Mouse (Mus musculus) MEL (cell line): ENCODE data around the gene D230025D16Rik. TPM values are rescaled to one million over a fixed set of nuclear protein-coding genes. Genes with fewer than 3 reads are reported as not detected.
A peak's percentile ranks its signal among the peaks of the same experiment; 100 is the strongest.

ENCODE experiments used
- DNase-seq: peaks from one replicate; pipeline ENCODE4 v3.0.0; 2011; ENCODE audit warnings: low read depth, low spot score
- H3K27ac ChIP-seq: 2 replicates; pipeline ENCODE4 v1.5.1; 2012; ENCODE audit warnings: low read depth, mild to moderate bottlenecking, control low read depth, low read length, moderate library complexity; ENCODE audit not compliant: control insufficient read depth
- H3K27me3 ChIP-seq, 2 experiments: fragments of 150-350 bp in 1 of 2; sonication (generic) in 1 of 2; 2 replicates each; pipeline ENCODE4 v1.6.1; 2012; ENCODE audit warnings: low read length in 2 of 2, mild to moderate bottlenecking in 2 of 2, improper control_type of control experiment in 1 of 2, moderate library complexity in 1 of 2; ENCODE audit not compliant: insufficient read depth in 2 of 2, control insufficient read depth in 1 of 2
- H3K36me3 ChIP-seq, 2 experiments: 2 replicates each; pipeline ENCODE4 v1.6.1; 2012 to 2014; ENCODE audit warnings: low read length in 2 of 2, improper control_type of control experiment in 1 of 2, inconsistent platforms in 1 of 2, mild to moderate bottlenecking in 1 of 2; ENCODE audit not compliant: insufficient read depth in 2 of 2, control insufficient read depth in 1 of 2
- H3K4me1 ChIP-seq, 2 experiments: fragments of 150-350 bp in 1 of 2; sonication (generic) in 1 of 2; 2 replicates each; pipeline ENCODE4 v1.6.1; 2012; ENCODE audit warnings: low read length in 2 of 2, improper control_type of control experiment in 1 of 2, mild to moderate bottlenecking in 1 of 2; ENCODE audit not compliant: insufficient read depth in 2 of 2, control insufficient read depth in 1 of 2
- H3K4me3 ChIP-seq, 2 experiments: fragments of 150-350 bp in 1 of 2; sonication (generic) in 1 of 2; 2 replicates each; pipeline ENCODE4 v1.5.1; 2012; ENCODE audit warnings: low read depth in 2 of 2, low read length in 2 of 2, mild to moderate bottlenecking in 2 of 2, moderate library complexity in 2 of 2, control low read depth in 1 of 2, improper control_type of control experiment in 1 of 2; ENCODE audit not compliant: control insufficient read depth in 1 of 2, insufficient read depth in 1 of 2
- H3K79me2 ChIP-seq: 2 replicates; pipeline ENCODE4 v1.6.1; 2012; ENCODE audit warnings: mild to moderate bottlenecking, low read length, moderate library complexity; ENCODE audit not compliant: control insufficient read depth, poor library complexity, insufficient read depth
- H3K9ac ChIP-seq: 2 replicates; pipeline ENCODE4 v1.6.1; 2012; ENCODE audit warnings: low read depth, mild to moderate bottlenecking, control low read depth, low read length, moderate library complexity; ENCODE audit not compliant: control insufficient read depth, poor library complexity, severe bottlenecking
- H3K9me3 ChIP-seq: fragments of 150-350 bp; sonication (generic); replicated peaks from 2 replicates; pipeline ENCODE4 v1.6.1; 2012; ENCODE audit warnings: mild to moderate bottlenecking, low read length, improper control_type of control experiment, moderate library complexity; ENCODE audit not compliant: insufficient read depth
- CTCF ChIP-seq, 3 experiments: IDR thresholded peaks in 2 of 3; conservative IDR thresholded peaks in 1 of 3; 2 replicates each; pipeline ENCODE4 v1.5.1; 2011 to 2012; ENCODE audit warnings: low read length in 3 of 3, low read depth in 2 of 3, mild to moderate bottlenecking in 2 of 3, improper control_type of control experiment in 1 of 3, inconsistent platforms in 1 of 3, mixed read lengths in 1 of 3, moderate library complexity in 1 of 3; ENCODE audit not compliant: control insufficient read depth in 1 of 3, insufficient read depth in 1 of 3, poor library complexity in 1 of 3, severe bottlenecking in 1 of 3
- E2F4 ChIP-seq: IDR thresholded peaks from 2 replicates; pipeline ENCODE4 v1.6.1; 2011; ENCODE audit warnings: low read depth, low read length, improper control_type of control experiment, borderline replicate concordance
- ELF1 ChIP-seq: IDR thresholded peaks from 2 replicates; pipeline ENCODE4 v1.6.1; 2014; ENCODE audit warnings: low read depth, mild to moderate bottlenecking, inconsistent platforms, low read length, improper control_type of control experiment, moderate library complexity
- GABPA ChIP-seq: IDR thresholded peaks from 2 replicates; pipeline ENCODE4 v1.6.1; 2012; ENCODE audit warnings: low read depth, mild to moderate bottlenecking, inconsistent platforms, low read length, improper control_type of control experiment, moderate library complexity
- HCFC1 ChIP-seq: IDR thresholded peaks from 2 replicates; pipeline ENCODE4 v1.6.1; 2012; ENCODE audit warnings: low read depth, mild to moderate bottlenecking, inconsistent platforms, low read length, improper control_type of control experiment, moderate library complexity
- JUND ChIP-seq: IDR thresholded peaks from 2 replicates; pipeline ENCODE4 v1.6.1; 2011; ENCODE audit warnings: low read depth, mild to moderate bottlenecking, improper control_type of control experiment, low read length
- MAX ChIP-seq: IDR thresholded peaks from 2 replicates; pipeline ENCODE4 v1.6.1; 2011; ENCODE audit warnings: low read length, improper control_type of control experiment
- MXI1 ChIP-seq: IDR thresholded peaks from 2 replicates; pipeline ENCODE4 v1.6.1; 2011; ENCODE audit warnings: mild to moderate bottlenecking, low read depth, low read length, improper control_type of control experiment
- NRF1 ChIP-seq: IDR thresholded peaks from 2 replicates; pipeline ENCODE4 v1.6.1; 2014; ENCODE audit warnings: low read depth, mild to moderate bottlenecking, inconsistent platforms, low read length, improper control_type of control experiment, moderate library complexity; ENCODE audit not compliant: poor library complexity, insufficient read depth, severe bottlenecking
- POLR2AphosphoS2 ChIP-seq: IDR thresholded peaks from 2 replicates; pipeline ENCODE4 v1.6.1; 2011; ENCODE audit warnings: low read length, improper control_type of control experiment
- RAD21 ChIP-seq: IDR thresholded peaks from 2 replicates; pipeline ENCODE4 v1.6.1; 2011; ENCODE audit warnings: mild to moderate bottlenecking, low read depth, low read length, improper control_type of control experiment
- RCOR1 ChIP-seq: IDR thresholded peaks from 2 replicates; pipeline ENCODE4 v1.6.1; 2012; ENCODE audit warnings: low read depth, mild to moderate bottlenecking, inconsistent platforms, low read length, improper control_type of control experiment
- SIN3A ChIP-seq: IDR thresholded peaks from 2 replicates; pipeline ENCODE4 v1.6.1; 2012; ENCODE audit warnings: low read length, improper control_type of control experiment, inconsistent platforms
- SMC3 ChIP-seq: IDR thresholded peaks from 2 replicates; pipeline ENCODE4 v1.6.1; 2011; ENCODE audit warnings: low read depth, low read length, improper control_type of control experiment
- TBP ChIP-seq: IDR thresholded peaks from 2 replicates; pipeline ENCODE4 v1.8.0; 2011; ENCODE audit warnings: low read depth, low read length, improper control_type of control experiment
- USF1 ChIP-seq: IDR thresholded peaks from 2 replicates; pipeline ENCODE4 v1.6.1; 2014; ENCODE audit warnings: low read depth, mild to moderate bottlenecking, inconsistent platforms, low read length, improper control_type of control experiment, moderate library complexity
- USF2 ChIP-seq, 2 experiments: IDR thresholded peaks; 2 replicates each; pipeline ENCODE4 v1.6.1; 2011 to 2012; ENCODE audit warnings: improper control_type of control experiment in 2 of 2, low read length in 2 of 2, borderline replicate concordance in 1 of 2, inconsistent platforms in 1 of 2, low read depth in 1 of 2, mild to moderate bottlenecking in 1 of 2; ENCODE audit not compliant: insufficient read depth in 1 of 2
- ZC3H11A ChIP-seq: IDR thresholded peaks from 2 replicates; pipeline ENCODE4 v1.6.1; 2012; ENCODE audit warnings: low read depth, mild to moderate bottlenecking, inconsistent platforms, low read length, improper control_type of control experiment
- ZNF384 ChIP-seq: IDR thresholded peaks from 2 replicates; pipeline ENCODE4 v1.6.1; 2012; ENCODE audit warnings: low read depth, mild to moderate bottlenecking, inconsistent platforms, low read length, improper control_type of control experiment
- polyA plus RNA-seq, 2 experiments: library from polyadenylated mRNA; stranded (reverse) in 1 of 2; unstranded in 1 of 2; fragments of >175 nt in 1 of 2; fragments of >200 nt in 1 of 2; gene quantifications; 2 replicates each; pipeline versions ENCODE4 v1.2.1 to v1.2.4; 2012; ENCODE audit warnings: low replicate concordance in 2 of 2, low read depth in 1 of 2; ENCODE audit not compliant: insufficient read length in 2 of 2, insufficient read depth in 1 of 2, missing spikeins in 1 of 2
- total RNA-seq: library from RNA; depleted of rRNA; stranded (reverse); fragments of 300-350 nt; gene quantifications from 2 replicates; pipeline ENCODE4 v1.2.3, GENCODE M21; 2012

The D230025D16Rik gene
- total and polyA plus RNA-seq, 3 experiments, result 18.3 to 22.4 TPM; not detected in 1

- TF ChIP-seq HCFC1 (peak; percentile 67), USF2 (IDR thresholded peaks at IDR 0.05; ENCODE audit: borderline replicate concordance in 1 of 2, insufficient read depth in 1 of 2, low read depth in 1 of 2, low read length in 2 of 2) (no peak), POLR2AphosphoS2 (peak; percentile 79), USF1 (peak; percentile 51), E2F4 (0 out of 2 replicates have a peak, but pooled peaks have one; percentile 15), JUND (no peak), SIN3A (peak; percentile 78), TBP (peak; percentile 95), NRF1 (peak; percentile 67), GABPA (no peak), ELF1 (peak; percentile 75), RCOR1 (no peak), ZNF384 (no peak)
- TF ChIP-seq, all 39 proteins: peak for 20
Observed at GRCm38 (mm10) chr8:105288958-105289732, 64.2 kb downstream of the D230025D16Rik start (continued).

DNA sequence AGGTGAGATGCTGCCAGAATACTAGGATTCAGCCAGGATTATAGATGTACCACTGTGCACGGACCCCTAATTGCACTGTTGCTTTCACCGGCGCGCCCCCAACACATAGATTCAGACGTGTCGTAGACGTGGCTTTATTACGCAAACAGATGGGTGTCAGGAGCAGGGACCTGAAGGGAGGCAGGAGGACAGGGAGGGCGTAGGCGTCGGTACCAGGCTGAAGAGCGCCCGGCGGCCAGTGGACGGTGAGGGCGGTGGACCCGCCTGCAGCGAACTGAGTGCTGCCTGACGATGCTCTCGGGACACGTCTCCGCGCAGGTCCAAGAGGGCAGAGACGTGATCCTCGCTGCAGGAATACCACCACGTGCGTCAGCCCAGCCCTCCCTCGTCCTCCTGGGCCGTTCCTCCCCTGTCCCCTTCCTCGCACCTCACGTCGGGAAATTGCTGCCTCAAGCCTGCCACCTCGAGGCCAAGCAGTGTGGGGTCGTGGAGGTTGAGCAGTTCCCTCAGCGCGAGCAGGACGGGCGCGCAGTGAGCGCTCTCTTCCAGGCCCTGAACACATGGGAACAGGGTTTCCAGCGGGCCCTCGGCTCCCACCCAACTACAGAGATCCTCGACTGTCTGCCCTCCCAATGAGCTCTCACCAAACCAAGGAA, 65.0 kb downstream of the D230025D16Rik start, which contains the start of gene 4931428F04Rik:
Gene 4931428F04Rik, minus strand, starts transcription at position 60 of the 656 bp plus-strand sequence.
- Histone ChIP-seq H3K36me3 (no peaks in the 10 kb centered on the region; a peak in 1 of 4 replicates), H3K27me3 (no peaks in the 10 kb centered on the region), H3K9me3 (no peaks in the 10 kb centered on the region), H3K27ac (peak within 1 kb of the TSS; percentile 82), H3K4me1 (peaks cover 4 to 13% of the 10 kb centered on the region in 2 experiments; a peak in 3 of 4 replicates), H3K79me2 (peaks cover 3% of the 10 kb centered on the region), H3K4me3 (peak within 1 kb of the TSS; percentile 74 to 86), H3K9ac (peak within 1 kb of the TSS; percentile 76)
- DNase-seq, result peak; percentile 74
- TF ChIP-seq MXI1 (peak; percentile 15; the same call in 1 of the 2 replicates), MAX (peak; percentile 56), RAD21 (peak; percentile 29; the same call in 1 of the 2 replicates), ZC3H11A (no peak), SMC3 (peak; percentile 37; the same call in 1 of the 2 replicates), CTCF (IDR thresholded peaks at IDR 0.05 in 2 of 3, conservative IDR thresholded peaks at IDR 0.05 in 1 of 3; ENCODE audit: control insufficient read depth in 1 of 3, insufficient read depth in 1 of 3, low read depth in 2 of 3, low read length in 3 of 3, poor library complexity in 1 of 3, severe bottlenecking in 1 of 3) (peak; percentile 21 to 70 (median 58); a peak in 5 of 6 replicates), RCOR1 (no peak)
- TF ChIP-seq, all 39 proteins: peak for 5
